Mouse (Mus musculus): ENCODE data around the gene Kif21a. TPM values are rescaled to one million over a fixed set of nuclear protein-coding genes. Genes with fewer than 3 reads are reported as not detected.

The Kif21a gene
- polyA plus RNA-seq, 1 experiment from 2014 or later, result 14.0 TPM

DNA sequence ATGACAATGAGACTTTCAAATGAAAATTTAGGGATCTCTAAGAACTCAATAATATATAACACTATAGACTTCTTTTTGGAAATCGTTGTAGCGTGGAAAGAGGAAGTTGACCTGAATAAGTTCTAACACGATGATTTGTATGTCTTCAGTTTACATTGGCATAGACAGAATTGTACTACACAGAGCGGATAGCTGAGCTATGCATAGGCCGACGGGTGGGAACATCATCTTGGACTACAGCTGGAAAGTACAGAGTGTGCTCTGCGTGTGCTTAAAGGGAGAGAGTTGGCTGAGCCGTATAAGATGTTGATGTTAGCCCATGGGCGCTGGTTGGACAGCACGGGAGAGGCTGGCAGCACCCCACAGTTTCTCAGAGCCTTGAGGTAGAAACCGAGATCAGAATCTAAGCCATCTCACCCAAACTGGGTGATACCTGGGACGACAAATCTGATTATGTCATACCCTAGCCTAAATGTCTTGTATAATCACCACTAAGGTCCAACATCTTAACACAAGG is 14.6 kb upstream of the Kif21a start:
- Histone ChIP-seq H3K4me1 (replicated peaks; ENCODE audit: insufficient read depth, low read length) (no peaks in the 10 kb centered on the region), H3K4me2 (ENCODE audit: low read length) (no peak overlapping the region), H3K4me3 (replicated peaks; ENCODE audit: low read depth, low read length) (no peak overlapping the region), H3K27ac (no peak overlapping the region), H3K9ac (ENCODE audit: low read depth, low read length) (no peak overlapping the region), H3K9me3 (replicated peaks; ENCODE audit: low read length) (no peaks in the 10 kb centered on the region), H3K36me3 (ENCODE audit: insufficient read depth, low read length) (no peaks in the 10 kb centered on the region), H3K27me3 (ENCODE audit: insufficient read depth, low read length) (no peaks in the 10 kb centered on the region)
- WGBS, result 69% methylated on average over 12 of the region's 12 CpGs
- ATAC-seq (replicated peaks; ENCODE audit: low FRiP score, low read depth) (no peak; the same call in 1 of the 2 replicates), DNase-seq (ENCODE audit: low spot score) (peak; percentile 46)
- TF ChIP-seq CTCF (IDR thresholded peaks at IDR 0.05; ENCODE audit: low read depth), result no peak

DNA sequence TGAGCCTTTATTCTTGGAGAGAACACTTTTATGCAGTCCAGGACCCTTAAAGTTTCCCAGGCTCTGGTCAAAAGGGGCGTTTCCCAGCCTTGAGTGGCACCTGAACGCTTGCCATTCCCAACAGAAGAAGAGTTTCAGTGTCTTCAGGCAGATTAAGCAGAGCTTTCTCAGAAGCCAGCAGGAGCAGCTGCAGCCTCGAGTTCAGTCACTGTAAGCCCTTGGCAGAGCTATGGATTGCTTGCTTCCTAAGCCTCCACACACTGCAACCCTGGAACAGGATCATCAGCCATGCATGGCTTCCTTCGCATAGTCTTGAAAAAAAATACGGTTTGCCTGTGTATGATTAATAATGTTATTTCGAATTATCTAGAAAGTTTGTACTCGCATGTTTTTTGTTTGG is 14.1 kb upstream of the Kif21a start:
- Histone ChIP-seq H3K27ac (no peak overlapping the region), H3K4me1 (replicated peaks; ENCODE audit: insufficient read depth, low read length) (no peaks in the 10 kb centered on the region), H3K4me2 (ENCODE audit: low read length) (0 out of 2 replicates have a peak overlapping the region, but pooled peaks have one; percentile 13), H3K27me3 (ENCODE audit: insufficient read depth, low read length) (no peaks in the 10 kb centered on the region), H3K9me3 (replicated peaks; ENCODE audit: low read length) (no peaks in the 10 kb centered on the region), H3K4me3 (replicated peaks; ENCODE audit: low read depth, low read length) (no peak overlapping the region), H3K36me3 (ENCODE audit: insufficient read depth, low read length) (no peaks in the 10 kb centered on the region), H3K9ac (ENCODE audit: low read depth, low read length) (no peak overlapping the region)
- no peak for TF ChIP-seq CTCF (IDR thresholded peaks at IDR 0.05; ENCODE audit: low read depth)
- 53% methylated on average over 7 of the region's 7 CpGs for WGBS
- peak; percentile 48 for DNase-seq (ENCODE audit: low spot score)
- no peak for ATAC-seq (replicated peaks; ENCODE audit: low FRiP score, low read depth)

GRCm38 (mm10) chr15:91056866-91057342 is 7.2 kb upstream of the Kif21a start:
- Histone ChIP-seq H3K9ac (ENCODE audit: low read depth, low read length) (no peak overlapping the region), H3K27me3 (ENCODE audit: insufficient read depth, low read length) (no peaks in the 10 kb centered on the region), H3K4me3 (replicated peaks; ENCODE audit: low read depth, low read length) (no peak overlapping the region), H3K4me2 (ENCODE audit: low read length) (no peak overlapping the region), H3K9me3 (replicated peaks; ENCODE audit: low read length) (no peaks in the 10 kb centered on the region), H3K36me3 (ENCODE audit: insufficient read depth, low read length) (no peaks in the 10 kb centered on the region), H3K4me1 (replicated peaks; ENCODE audit: insufficient read depth, low read length) (no peaks in the 10 kb centered on the region), H3K27ac (no peak overlapping the region)
- WGBS, result 72% methylated on average over 3 of the region's 3 CpGs
- no peak for TF ChIP-seq CTCF (IDR thresholded peaks at IDR 0.05; ENCODE audit: low read depth)
- ATAC-seq (replicated peaks; ENCODE audit: low FRiP score, low read depth), result no peak
- DNase-seq (ENCODE audit: low spot score), result no peak

DNA sequence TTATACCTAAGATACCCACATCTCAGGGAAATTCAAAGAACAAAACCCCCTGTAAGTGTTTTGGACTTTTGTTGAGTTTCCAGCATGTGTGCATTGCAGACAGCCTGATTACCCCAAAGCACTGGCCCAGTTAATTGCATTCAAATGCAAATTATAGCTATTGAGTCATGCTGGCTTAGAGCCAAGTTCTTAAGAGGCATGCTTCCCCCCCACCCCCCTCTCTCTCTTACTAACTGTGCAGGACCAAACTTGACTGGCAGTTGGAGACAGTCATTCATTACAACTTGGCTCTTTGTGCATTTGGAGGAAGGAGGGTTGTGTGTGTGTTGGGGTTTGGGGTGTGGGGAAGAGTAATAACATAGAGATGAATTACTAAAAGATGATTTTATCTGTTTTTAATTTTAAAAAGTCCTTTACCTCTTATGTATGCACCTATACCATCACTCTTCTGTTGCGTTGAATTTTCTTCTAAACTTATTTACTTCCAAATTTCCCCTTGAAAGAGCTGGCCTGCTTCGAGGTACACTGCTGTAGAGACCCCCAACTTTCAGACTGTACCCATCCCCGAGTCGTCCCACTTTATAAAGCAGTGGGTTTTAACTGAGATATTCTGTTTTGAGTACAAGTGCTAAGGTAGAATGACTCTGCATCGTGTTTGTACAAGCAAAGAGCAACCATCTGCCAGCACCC is 6.6 kb upstream of the Kif21a start:
- ATAC-seq (replicated peaks; ENCODE audit: low FRiP score, low read depth), result no peak; the same call in 1 of the 2 replicates
- no peak overlapping the region for H3K4me3 ChIP-seq (replicated peaks; ENCODE audit: low read depth, low read length)
- H3K27me3 ChIP-seq (ENCODE audit: insufficient read depth, low read length), result no peaks in the 10 kb centered on the region
- no peak overlapping the region for H3K9ac ChIP-seq (ENCODE audit: low read depth, low read length)
- H3K27ac ChIP-seq, result no peak overlapping the region
- H3K36me3 ChIP-seq (ENCODE audit: insufficient read depth, low read length), result no peaks in the 10 kb centered on the region
- H3K9me3 ChIP-seq (replicated peaks; ENCODE audit: low read length), result no peaks in the 10 kb centered on the region
- no peak for TF ChIP-seq CTCF (IDR thresholded peaks at IDR 0.05; ENCODE audit: low read depth)
- DNase-seq (ENCODE audit: low spot score), result peak; percentile 31
- 64% methylated on average over 5 of the region's 5 CpGs for WGBS
- no peak overlapping the region for H3K4me2 ChIP-seq (ENCODE audit: low read length)
- H3K4me1 ChIP-seq (replicated peaks; ENCODE audit: insufficient read depth, low read length), result no peaks in the 10 kb centered on the region

- ATAC-seq (replicated peaks; ENCODE audit: low FRiP score, low read depth), result peak; percentile 49
- WGBS, result 2% methylated on average over 47 of the region's 47 CpGs
- Histone ChIP-seq H3K4me3 (replicated peaks; ENCODE audit: low read depth, low read length) (peak overlapping the region; percentile 89), H3K27ac (peak overlapping the region; percentile 93), H3K4me1 (replicated peaks; ENCODE audit: insufficient read depth, low read length) (0 out of 2 replicates have a peak, but pooled peaks cover 8% of the 10 kb centered on the region), H3K9ac (ENCODE audit: low read depth, low read length) (peak overlapping the region; percentile 83), H3K36me3 (ENCODE audit: insufficient read depth, low read length) (no peaks in the 10 kb centered on the region), H3K4me2 (ENCODE audit: low read length) (peak overlapping the region; percentile 100), H3K9me3 (replicated peaks; ENCODE audit: low read length) (no peaks in the 10 kb centered on the region), H3K27me3 (ENCODE audit: insufficient read depth, low read length) (no peaks in the 10 kb centered on the region)
- no peak for TF ChIP-seq CTCF (IDR thresholded peaks at IDR 0.05; ENCODE audit: low read depth)
- DNase-seq (ENCODE audit: low spot score), result peak; percentile 12
These were observed 725 bp downstream of the Kif21a start for GRCm38 (mm10) chr15:91048951-91049495.

GRCm38 (mm10) chr15:91047627-91048026 is 2.1 kb downstream of the Kif21a start:
- DNase-seq (ENCODE audit: low spot score) (no peak), ATAC-seq (replicated peaks; ENCODE audit: low FRiP score, low read depth) (no peak)
- no peak overlapping the region for H3K4me3 ChIP-seq (replicated peaks; ENCODE audit: low read depth, low read length)
- no peak overlapping the region for H3K27ac ChIP-seq
- H3K4me2 ChIP-seq (ENCODE audit: low read length), result no peak overlapping the region
- WGBS, result 87% methylated on average over 11 of the region's 11 CpGs
- H3K9me3 ChIP-seq (replicated peaks; ENCODE audit: low read length), result no peaks in the 10 kb centered on the region
- no peak overlapping the region for H3K9ac ChIP-seq (ENCODE audit: low read depth, low read length)
- H3K36me3 ChIP-seq (ENCODE audit: insufficient read depth, low read length), result no peaks in the 10 kb centered on the region
- 0 out of 2 replicates have a peak, but pooled peaks cover 8% of the 10 kb centered on the region for H3K4me1 ChIP-seq (replicated peaks; ENCODE audit: insufficient read depth, low read length)
- no peaks in the 10 kb centered on the region for H3K27me3 ChIP-seq (ENCODE audit: insufficient read depth, low read length)
- TF ChIP-seq CTCF (IDR thresholded peaks at IDR 0.05; ENCODE audit: low read depth), result no peak
